Mouse (Mus musculus) midbrain, embryonic 15.5 days (tissue): ENCODE results near the gene Erp27. TPM values are rescaled to one million over a fixed set of nuclear protein-coding genes. Genes with fewer than 3 reads are reported as not detected.

Experiments used
- ATAC-seq: fragments of 200-750 bp; cut with Nextera tagmentation; replicated peaks from 2 replicates; pipeline ENCODE4 v1.8.0; 2017; ENCODE audit warnings: moderate TSS enrichment
- H3K27ac ChIP-seq: fragments of 300-500 bp; sonication (generic); 2 replicates; pipeline ENCODE4 v1.5.1; 2015; ENCODE audit warnings: mild to moderate bottlenecking, inconsistent platforms
- H3K27me3 ChIP-seq: fragments of 300-500 bp; sonication (generic); replicated peaks from 2 replicates; pipeline ENCODE4 v1.6.1; 2015; ENCODE audit warnings: inconsistent platforms
- H3K36me3 ChIP-seq: fragments of 300-500 bp; sonication (generic); replicated peaks from 2 replicates; pipeline ENCODE4 v1.6.1; 2015; ENCODE audit warnings: inconsistent platforms
- H3K4me1 ChIP-seq: fragments of 300-500 bp; sonication (generic); 2 replicates; pipeline ENCODE4 v1.6.1; 2015; ENCODE audit warnings: inconsistent platforms
- H3K4me2 ChIP-seq: fragments of 300-500 bp; sonication (generic); 2 replicates; pipeline ENCODE4 v1.6.1; 2015; ENCODE audit warnings: inconsistent platforms, mild to moderate bottlenecking, moderate library complexity
- H3K4me3 ChIP-seq: fragments of 300-500 bp; sonication (generic); 2 replicates; pipeline ENCODE4 v1.5.1; 2015; ENCODE audit warnings: mild to moderate bottlenecking, inconsistent platforms
- H3K9ac ChIP-seq: fragments of 300-500 bp; sonication (generic); 2 replicates; pipeline ENCODE4 v1.6.1; 2015; ENCODE audit warnings: mild to moderate bottlenecking, inconsistent platforms
- H3K9me3 ChIP-seq: fragments of 300-500 bp; sonication (generic); 2 replicates; pipeline ENCODE4 v1.6.1; 2016; ENCODE audit warnings: inconsistent platforms
- WGBS: fragments of 180-500 bp; shearing (Covaris S2); methylation state at CpG from one replicate; pipeline ENCODE4 v1.1.7; 2015; ENCODE audit warnings: mixed read lengths; 5-methylcytosine and 5-hydroxymethylcytosine counted together
- polyA plus RNA-seq: library from polyadenylated mRNA; unstranded; fragments of >200 nt; fragmentation: Nextera tagmentation; extraction: Ambion mirVana; gene quantifications from 2 replicates; pipeline ENCODE4 v1.2.1, GENCODE M21; 2015

Erp27 gene
- polyA plus RNA-seq, 1 experiment from 2014 or later: not detected

- no peak for ATAC-seq
- 88% methylated on average over 8 of the region's 8 CpGs for WGBS
- Histone ChIP-seq H3K4me1 (peaks cover 7% of the 10 kb centered on the region; the same call in 1 of the 2 replicates), H3K9ac (no peak overlapping the region), H3K9me3 (no peaks in the 10 kb centered on the region), H3K4me2 (no peak overlapping the region), H3K27me3 (no peaks in the 10 kb centered on the region), H3K27ac (no peak overlapping the region), H3K36me3 (no peaks in the 10 kb centered on the region), H3K4me3 (no peak overlapping the region)
Observed at GRCm38 (mm10) chr6:136915721-136916395, 6.1 kb downstream of the Erp27 start.

- WGBS: 94% methylated on average over 6 of the region's 6 CpGs
Observed at GRCm38 (mm10) chr6:136914234-136914633, 7.7 kb downstream of the Erp27 start.

DNA sequence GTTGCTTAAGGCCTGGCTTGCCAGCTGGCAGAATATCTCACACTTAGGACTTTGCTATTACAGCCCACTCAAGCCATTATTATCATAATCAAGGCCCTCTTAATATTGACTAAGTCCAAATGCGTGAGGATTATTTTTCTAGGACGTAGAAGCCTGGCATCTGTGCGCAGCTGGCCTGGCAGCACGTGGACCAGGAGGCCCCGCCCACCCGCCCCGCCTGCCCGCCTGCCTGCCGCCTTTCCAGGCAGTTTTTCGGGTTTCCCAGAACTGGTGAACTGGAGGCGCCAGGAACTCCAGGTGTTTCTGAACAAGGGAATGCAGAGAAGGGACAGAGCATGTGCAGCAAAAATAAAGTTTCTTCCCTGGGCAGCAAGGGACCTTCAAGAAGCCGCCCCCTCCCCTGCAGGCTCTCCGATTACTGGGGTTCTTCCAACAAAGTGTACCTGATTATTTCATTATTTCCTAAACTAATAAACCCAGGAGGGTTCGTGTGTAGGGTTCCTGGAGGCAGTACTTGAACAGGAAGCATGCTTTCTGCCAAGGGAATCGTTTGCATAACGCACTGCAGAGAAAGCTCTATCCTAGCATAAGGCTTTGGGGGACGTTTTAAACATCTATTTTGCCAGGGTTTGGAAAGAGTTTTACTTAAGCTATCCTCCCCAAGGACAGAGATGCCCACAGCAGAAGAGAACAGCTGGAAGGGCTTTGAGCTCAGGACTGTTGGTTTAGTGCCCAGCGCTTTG is 8.4 kb downstream of the Erp27 start:
- whole genome bisulfite sequencing: 15% methylated on average over 18 of the region's 18 CpGs
- H3K4me1 ChIP-seq: peaks cover 7% of the 10 kb centered on the region; the same call in 1 of the 2 replicates
- no peaks in the 10 kb centered on the region for H3K36me3 ChIP-seq
- no peaks in the 10 kb centered on the region for H3K27me3 ChIP-seq
- peak overlapping the region; percentile 51 for H3K4me2 ChIP-seq
- H3K27ac ChIP-seq: no peak overlapping the region
- peak overlapping the region; percentile 20; the same call in 1 of the 2 replicates for H3K9ac ChIP-seq
- no peaks in the 10 kb centered on the region for H3K9me3 ChIP-seq
- peak overlapping the region; percentile 25 for H3K4me3 ChIP-seq
- ATAC-seq: peak; percentile 63

More at GRCm38 (mm10) chr6:136914234-136914633, 7.7 kb downstream of the Erp27 start:
- Histone ChIP-seq H3K4me2 (no peak overlapping the region), H3K9ac (no peak overlapping the region), H3K27ac (no peak overlapping the region), H3K4me3 (no peak overlapping the region), H3K27me3 (no peaks in the 10 kb centered on the region), H3K9me3 (no peaks in the 10 kb centered on the region), H3K36me3 (no peaks in the 10 kb centered on the region), H3K4me1 (peaks cover 7% of the 10 kb centered on the region; the same call in 1 of the 2 replicates)
- ATAC-seq: no peak

DNA sequence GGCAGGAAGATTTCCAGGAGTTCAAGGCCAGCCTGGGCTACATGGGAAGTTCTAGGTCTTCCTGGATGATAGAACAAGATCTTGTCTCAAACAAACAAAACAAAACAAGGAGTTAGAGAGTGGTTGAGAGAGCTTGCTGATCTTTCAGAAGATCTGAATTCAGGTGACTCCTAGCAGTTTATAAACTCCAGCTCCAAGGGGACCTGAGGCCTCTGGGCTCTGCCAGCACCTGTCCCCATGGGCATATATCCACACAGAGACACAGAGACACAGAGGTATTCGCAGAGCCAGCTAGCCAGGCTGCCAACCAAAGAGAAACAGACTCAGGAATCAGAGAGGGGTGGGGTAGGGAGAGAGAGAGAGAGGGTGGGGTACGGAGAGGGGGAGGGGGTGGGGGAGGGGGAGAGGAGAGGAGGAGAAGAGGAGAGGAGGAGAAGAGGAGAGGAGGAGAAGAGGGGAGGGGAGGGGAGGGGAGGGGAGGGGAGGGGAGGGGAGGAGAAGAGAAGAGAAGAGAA is 9.2 kb downstream of the Erp27 start:
- Histone ChIP-seq H3K27me3 (no peaks in the 10 kb centered on the region), H3K4me2 (no peak overlapping the region), H3K36me3 (no peaks in the 10 kb centered on the region), H3K9me3 (no peaks in the 10 kb centered on the region), H3K27ac (no peak overlapping the region), H3K4me3 (no peak overlapping the region), H3K9ac (no peak overlapping the region), H3K4me1 (peaks cover 7% of the 10 kb centered on the region; the same call in 1 of the 2 replicates)
- no peak for ATAC-seq
- 73% methylated on average over 1 of the region's 2 CpGs for WGBS

DNA sequence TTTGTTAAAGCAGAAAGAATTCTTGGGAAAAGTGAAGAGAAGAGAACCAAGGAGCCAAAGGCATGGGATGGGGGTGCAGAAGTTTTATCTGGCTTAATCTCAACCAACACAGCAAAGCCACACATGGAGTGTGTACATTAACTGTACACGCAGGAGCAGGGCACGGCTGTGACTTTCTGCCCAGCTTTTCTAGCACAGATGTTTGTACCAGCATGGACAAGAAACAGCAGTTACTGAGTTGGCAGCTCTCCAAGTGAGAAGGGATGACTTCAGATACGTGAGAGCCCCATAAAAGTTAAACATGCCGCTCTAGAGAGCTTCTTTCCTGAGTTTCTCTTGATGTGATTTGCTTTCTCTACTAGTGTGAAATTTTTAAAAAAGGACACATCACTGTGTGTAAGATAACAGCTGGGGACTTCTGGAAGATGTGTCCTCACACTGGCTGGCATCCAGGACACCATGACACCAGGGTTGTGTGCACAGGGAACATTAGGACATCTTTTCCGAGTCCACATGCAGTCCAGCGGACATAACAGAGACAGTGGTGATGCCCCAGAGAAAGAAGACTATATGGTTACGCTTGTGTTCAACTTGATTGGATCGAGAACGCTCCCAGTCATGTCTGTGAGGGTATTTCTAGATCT is 11.6 kb downstream of the Erp27 start:
- Histone ChIP-seq H3K36me3 (no peaks in the 10 kb centered on the region), H3K27ac (no peak overlapping the region), H3K27me3 (no peaks in the 10 kb centered on the region), H3K4me3 (no peak overlapping the region), H3K4me2 (no peak overlapping the region), H3K9ac (no peak overlapping the region), H3K9me3 (no peaks in the 10 kb centered on the region), H3K4me1 (peaks cover 7% of the 10 kb centered on the region; the same call in 1 of the 2 replicates)
- no peak for ATAC-seq
- WGBS: 84% methylated on average over 9 of the region's 9 CpGs

- Histone ChIP-seq H3K27me3 (no peaks in the 10 kb centered on the region), H3K4me2 (no peak overlapping the region), H3K4me1 (no peaks in the 10 kb centered on the region), H3K4me3 (no peak overlapping the region), H3K9ac (no peak overlapping the region), H3K27ac (no peak overlapping the region), H3K9me3 (no peaks in the 10 kb centered on the region), H3K36me3 (no peaks in the 10 kb centered on the region)
- no peak for ATAC-seq
- WGBS: 78% methylated on average over 10 of the region's 10 CpGs
Observed at GRCm38 (mm10) chr6:136906937-136907293, 15.1 kb downstream of the Erp27 start.

DNA sequence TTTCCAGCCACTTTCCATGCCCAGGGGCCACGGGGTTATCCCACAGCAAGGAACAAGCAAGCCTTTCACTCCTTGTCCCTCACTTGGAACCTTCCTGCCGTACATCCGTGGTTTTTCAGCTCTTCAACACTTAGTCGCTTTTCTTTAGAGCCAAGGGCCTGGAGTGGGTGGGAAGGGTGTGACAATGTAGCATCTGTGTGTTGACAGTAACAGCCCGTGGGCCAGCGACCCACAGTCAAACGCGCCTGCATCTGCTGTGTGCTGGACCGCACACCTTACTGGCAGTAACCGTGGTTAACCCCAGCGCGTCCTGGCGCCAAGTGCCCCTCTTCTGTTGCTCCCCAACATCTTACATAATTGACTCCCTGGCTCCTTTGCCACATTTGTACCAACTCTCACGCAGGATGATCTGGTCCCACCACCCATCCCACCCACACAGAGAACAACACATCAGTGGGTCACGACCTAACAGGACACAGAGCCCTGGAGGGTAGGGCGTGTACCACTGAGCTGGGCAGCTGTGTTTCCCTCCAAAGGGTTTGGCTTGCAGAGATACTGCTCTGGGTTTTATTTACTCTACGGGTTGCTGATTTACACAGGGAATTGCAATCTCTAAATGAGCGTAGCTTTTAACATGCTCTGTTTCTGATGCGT is 15.6 kb downstream of the Erp27 start:
- ATAC-seq: no peak
- Histone ChIP-seq H3K36me3 (no peaks in the 10 kb centered on the region), H3K4me2 (no peak overlapping the region), H3K27ac (no peak overlapping the region), H3K27me3 (no peaks in the 10 kb centered on the region), H3K9ac (no peak overlapping the region), H3K9me3 (no peaks in the 10 kb centered on the region), H3K4me1 (no peaks in the 10 kb centered on the region), H3K4me3 (no peak overlapping the region)
- WGBS: 90% methylated on average over 19 of the region's 19 CpGs

DNA sequence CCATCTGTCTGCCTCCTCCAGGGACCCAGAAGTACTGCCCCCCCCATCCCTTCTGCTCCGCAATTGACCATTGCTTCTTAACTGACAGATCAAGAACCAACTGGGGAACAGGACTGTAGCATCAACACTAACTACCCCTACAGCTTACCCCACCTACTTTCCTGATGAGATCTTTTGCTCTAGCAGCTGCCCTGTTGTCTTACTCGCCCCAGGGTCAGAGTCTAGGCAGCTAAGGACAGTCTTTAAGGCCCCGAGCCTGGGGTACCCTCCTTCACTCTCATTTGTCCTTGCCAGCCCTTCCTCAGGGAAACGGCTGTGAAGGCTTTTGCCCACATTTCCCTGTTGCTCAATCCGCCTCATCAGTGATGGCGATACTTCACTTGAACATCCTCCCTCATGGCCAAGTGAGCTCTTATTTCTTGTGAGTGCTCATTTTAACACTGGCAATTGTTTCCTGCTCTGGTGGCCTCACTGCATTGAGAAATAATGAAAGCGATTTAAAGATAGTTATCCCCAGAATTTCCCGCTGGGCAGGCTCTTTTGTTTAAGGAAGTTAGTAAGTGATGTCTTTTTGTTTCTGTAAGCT is 18.0 kb downstream of the Erp27 start:
- Histone ChIP-seq H3K9me3 (no peaks in the 10 kb centered on the region), H3K4me2 (no peak overlapping the region), H3K4me1 (no peaks in the 10 kb centered on the region), H3K27ac (no peak overlapping the region), H3K36me3 (no peaks in the 10 kb centered on the region), H3K27me3 (no peaks in the 10 kb centered on the region), H3K4me3 (no peak overlapping the region), H3K9ac (no peak overlapping the region)
- ATAC-seq: no peak
- 64% methylated on average over 8 of the region's 8 CpGs for WGBS

DNA sequence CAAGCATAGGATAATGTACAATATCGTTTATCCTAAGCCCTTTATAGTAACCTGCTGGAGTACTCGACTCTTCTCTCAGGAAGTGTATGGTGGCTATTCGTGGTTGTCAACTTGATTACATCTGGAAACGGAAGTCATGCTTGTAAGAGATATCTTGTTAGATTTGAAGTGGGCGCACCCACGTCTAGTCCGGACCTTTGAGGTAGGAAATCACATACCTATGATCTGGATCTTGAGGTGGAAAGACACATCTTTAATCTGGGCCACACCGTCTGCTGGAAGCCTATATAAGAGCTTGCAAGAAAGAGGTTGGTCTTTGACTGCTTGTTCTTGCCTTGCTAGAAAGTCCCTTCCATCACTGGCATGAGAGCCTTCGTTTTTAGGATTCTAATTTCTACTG is 19.5 kb downstream of the Erp27 start:
- Histone ChIP-seq H3K27me3 (no peaks in the 10 kb centered on the region), H3K4me2 (no peak overlapping the region), H3K27ac (no peak overlapping the region), H3K9ac (no peak overlapping the region), H3K36me3 (no peaks in the 10 kb centered on the region), H3K4me1 (no peaks in the 10 kb centered on the region), H3K4me3 (no peak overlapping the region), H3K9me3 (no peaks in the 10 kb centered on the region)
- 91% methylated on average over 9 of the region's 9 CpGs for WGBS
- ATAC-seq: no peak

DNA sequence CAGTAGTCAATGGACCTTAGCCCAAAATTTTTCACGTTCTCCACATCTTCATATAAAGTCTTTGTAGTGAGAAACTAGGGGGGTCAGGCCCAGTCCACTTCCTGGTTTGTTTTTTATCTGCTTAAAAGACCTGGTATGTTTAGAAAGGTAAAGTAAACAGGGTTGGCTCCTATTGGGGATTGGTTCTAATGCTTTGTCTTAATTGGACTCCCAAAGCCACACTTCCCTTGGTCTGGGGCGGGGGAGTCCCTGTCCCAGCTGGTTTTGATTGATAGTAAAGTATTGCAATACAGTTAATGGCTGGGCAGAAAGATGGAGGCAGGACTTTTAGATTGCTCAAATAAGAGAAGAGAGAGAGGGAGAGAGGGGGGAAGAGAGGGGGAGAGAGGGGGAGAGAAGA is 21.0 kb downstream of the Erp27 start:
- Histone ChIP-seq H3K9ac (no peak overlapping the region), H3K27me3 (no peaks in the 10 kb centered on the region), H3K4me1 (no peaks in the 10 kb centered on the region), H3K4me3 (no peak overlapping the region), H3K4me2 (no peak overlapping the region), H3K9me3 (no peaks in the 10 kb centered on the region), H3K36me3 (no peaks in the 10 kb centered on the region), H3K27ac (no peak overlapping the region)
- WGBS: 78% methylated on average over 2 of the region's 2 CpGs
- no peak for ATAC-seq

GRCm38 (mm10) chr6:136900369-136901009 is 21.5 kb downstream of the Erp27 start:
- WGBS: 81% methylated on average over 4 of the region's 4 CpGs
- Histone ChIP-seq H3K36me3 (no peaks in the 10 kb centered on the region), H3K4me3 (no peak overlapping the region), H3K4me1 (no peaks in the 10 kb centered on the region), H3K27ac (no peak overlapping the region), H3K27me3 (no peaks in the 10 kb centered on the region), H3K9me3 (no peaks in the 10 kb centered on the region), H3K4me2 (no peak overlapping the region), H3K9ac (no peak overlapping the region)
- no peak for ATAC-seq
